Comparison of ENCODE assay signal across 28 mouse cellular contexts in the genomic region with DNA sequence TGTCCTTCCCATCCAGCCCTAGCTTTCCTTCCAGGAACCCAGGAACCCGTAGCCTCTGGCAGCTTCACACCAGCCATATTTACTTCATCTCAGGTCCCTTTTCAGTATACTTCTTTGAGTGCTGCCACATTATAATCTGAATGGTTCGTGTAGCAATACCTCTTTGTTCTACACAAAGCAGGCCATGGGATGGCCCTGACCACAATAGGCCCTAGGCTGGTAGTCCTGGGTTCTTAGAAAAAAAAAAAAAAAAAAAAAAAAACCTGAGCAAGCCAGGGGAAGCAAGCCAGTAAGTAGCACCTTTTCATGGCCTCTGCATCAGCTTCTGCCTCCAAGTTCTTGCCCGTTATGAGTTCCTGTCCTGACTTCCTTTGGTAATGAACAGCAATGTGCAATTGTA.
DNase-seq lines count a peak whose midpoint lies in the region; ATAC-seq lines count a peak whose summit lies in the region.
"Had no signal": no experiment of that assay in that cellular context is flagged by ENCODE, and none has a peak within 500 bp of the region (broad histone marks: within the 10 kb centered on the region; RNA-seq: fewer than 3 reads in every experiment).

No protein-coding gene starts in this region.

- no peak overlapping the region for H3K4me2 ChIP-seq in heart, embryonic 11.5 days
- H3K4me2 ChIP-seq: embryonic facial prominence, embryonic 13.5 days; embryonic facial prominence, embryonic 15.5 days; forebrain, embryonic 12.5 days had no signal

- no peak overlapping the region for H3K9ac ChIP-seq in heart, embryonic 11.5 days (ENCODE audit: low read depth, low read length)
- H3K9ac ChIP-seq: embryonic facial prominence, embryonic 13.5 days; embryonic facial prominence, embryonic 15.5 days; forebrain, embryonic 12.5 days had no signal

- peak; percentile 14 for DNase-seq in heart, embryonic 10.5 days (ENCODE audit: low spot score)
- DNase-seq in ES-CJ7 (ENCODE audit: low read depth, low spot score) (peak; percentile 6), ZHBTc4 (ENCODE audit: low read depth, low spot score) (peak; percentile 33)
- DNase-seq in gastrocnemius, postnatal 14 days, result no peak
- DNase-seq in frontal cortex, postnatal 25 days (ENCODE audit: low spot score in 2 of 2), result no peak
- DNase-seq: adrenal gland, adult 2 months; adrenal gland, postnatal 10 days; adrenal gland, postnatal 25 days; B cell, adult 2 months; cerebellum, adult 11 months; cerebellum, adult 18-20 months; cerebellum, adult 8-10 months; cerebellum, adult 9-11 months; cerebellum, postnatal 14 days; cerebellum, postnatal 36 days; embryo, embryonic 11 days had no signal

- H3K27ac ChIP-seq in heart, embryonic 10.5 days, result no peak overlapping the region
- no peak overlapping the region for H3K27ac ChIP-seq in heart, embryonic 11.5 days (ENCODE audit: low read depth, low read length)
- H3K27ac ChIP-seq: embryonic facial prominence, embryonic 13.5 days; embryonic facial prominence, embryonic 15.5 days; forebrain, embryonic 10.5 days; forebrain, embryonic 12.5 days had no signal

- no peaks in the 10 kb centered on the region for H3K4me1 ChIP-seq in heart, embryonic 10.5 days
- no peaks in the 10 kb centered on the region for H3K4me1 ChIP-seq in heart, embryonic 11.5 days (ENCODE audit: control insufficient read depth, insufficient read depth, low read length)
- H3K4me1 ChIP-seq: embryonic facial prominence, embryonic 13.5 days; embryonic facial prominence, embryonic 15.5 days; forebrain, embryonic 10.5 days had no signal

- intact Hi-C loops in gastrocnemius, postnatal 14 days (cut with DNase I; ENCODE audit: low total_unique reads), result no loop called here

- no peak overlapping the region for H3K4me3 ChIP-seq in heart, embryonic 10.5 days
- no peak overlapping the region for H3K4me3 ChIP-seq in heart, embryonic 11.5 days (ENCODE audit: low read depth, low read length)
- H3K4me3 ChIP-seq: embryonic facial prominence, embryonic 13.5 days; embryonic facial prominence, embryonic 15.5 days; erythroblast, embryonic 14.5 days; forebrain, embryonic 10.5 days; forebrain, embryonic 12.5 days had no signal

- no peak for ATAC-seq in heart, embryonic 11.5 days (replicated peaks; ENCODE audit: insufficient number of reproducible peaks, low FRiP score, low TSS enrichment)
- ATAC-seq: CD4-positive, CD25-positive, alpha-beta regulatory T cell, adult 4 months; forebrain, embryonic 14.5 days; forebrain, embryonic 16.5 days; Patski had no signal

- H3K9me3 ChIP-seq in heart, embryonic 10.5 days, result peaks cover 2% of the 10 kb centered on the region; the same call in 1 of the 2 replicates
- H3K9me3 ChIP-seq in heart, embryonic 11.5 days (replicated peaks; ENCODE audit: control insufficient read depth, low read length), result 0 out of 2 replicates have a peak, but pooled peaks cover 5% of the 10 kb centered on the region
- H3K9me3 ChIP-seq: embryonic facial prominence, embryonic 13.5 days; embryonic facial prominence, embryonic 15.5 days had no signal

- 78% methylated on average over 3 of the region's 3 CpGs for WGBS in heart, embryonic 10.5 days
- WGBS in heart, embryonic 11.5 days (ENCODE audit: insufficient replicate concordance), result 80% methylated on average over 3 of the region's 3 CpGs

- H3K36me3 ChIP-seq in heart, embryonic 10.5 days, result no peaks in the 10 kb centered on the region
- H3K36me3 ChIP-seq in heart, embryonic 11.5 days (ENCODE audit: control insufficient read depth, insufficient read depth, low read length), result no peaks in the 10 kb centered on the region
- H3K36me3 ChIP-seq: embryonic facial prominence, embryonic 13.5 days; embryonic facial prominence, embryonic 15.5 days; forebrain, embryonic 10.5 days; forebrain, embryonic 12.5 days; G1E had no signal

- no peaks in the 10 kb centered on the region for H3K27me3 ChIP-seq in heart, embryonic 10.5 days (ENCODE audit: insufficient read depth, poor library complexity, severe bottlenecking)
- H3K27me3 ChIP-seq in heart, embryonic 11.5 days (ENCODE audit: control insufficient read depth, insufficient read depth, low read length), result no peaks in the 10 kb centered on the region
- H3K27me3 ChIP-seq: CH12.LX; embryonic facial prominence, embryonic 13.5 days; embryonic facial prominence, embryonic 15.5 days; forebrain, embryonic 12.5 days had no signal

Comparison
In these comparisons a context has a peak if more than half of its experiments do, and no peak if none do; other contexts are left out.
1. DNase-seq: peak in heart, embryonic 10.5 days (single experiment), ES-CJ7 (single experiment) and ZHBTc4 (single experiment); none in gastrocnemius, postnatal 14 days (single experiment) and frontal cortex, postnatal 25 days (0 of 2).